Mouse (Mus musculus): Measurements from ENCODE around the gene Trnau1ap.
"Not testable (repeated sequence)": the region's sequence is repeated elsewhere in the genome, so short reads cannot be mapped to it uniquely, and the experiment has no call there.

Gene Trnau1ap

DNA sequence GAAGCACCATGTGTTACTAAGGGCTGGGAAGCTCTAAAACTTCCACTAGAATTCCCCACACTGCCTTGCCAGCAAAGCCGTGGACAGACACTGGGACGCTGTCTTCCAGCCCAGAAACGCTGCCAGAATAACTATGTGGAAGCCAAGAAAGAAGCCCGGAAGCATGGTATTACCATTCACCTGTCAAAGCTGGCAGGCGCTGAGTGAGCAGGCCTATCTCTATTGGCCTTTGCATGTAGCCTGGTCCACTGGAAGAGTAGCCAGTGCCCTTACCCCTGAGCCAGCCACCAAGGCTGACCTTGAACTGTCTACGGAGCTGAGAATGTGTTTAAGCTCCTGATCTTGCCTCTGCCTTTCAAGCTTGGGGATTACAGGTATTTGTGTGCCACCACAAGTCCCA is 27.9 kb downstream of the Trnau1ap start:
- in situ Hi-C loops (cut with MboI, MseI) = no loop called here

DNA sequence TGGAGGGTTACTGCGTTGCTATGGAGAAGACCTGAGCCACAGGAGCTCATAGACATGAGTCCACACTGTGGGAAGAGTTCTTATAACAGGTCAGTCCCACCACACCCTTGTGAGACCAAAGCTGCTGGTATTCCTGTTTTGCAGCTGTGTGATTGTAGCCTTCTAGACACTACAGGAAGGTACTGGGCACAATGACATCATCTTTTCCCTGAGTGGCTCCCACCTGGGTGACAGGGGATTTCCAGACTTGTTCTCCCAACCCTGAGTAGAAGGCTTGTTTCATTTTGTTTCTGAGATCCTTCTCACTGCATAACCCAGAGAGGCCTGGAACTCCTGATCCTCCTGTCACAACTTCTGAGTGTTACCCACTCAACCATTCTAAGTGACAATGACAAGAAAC is 29.5 kb downstream of the Trnau1ap start:
- in situ Hi-C loops (cut with MboI, MseI) = no loop called here

DNA sequence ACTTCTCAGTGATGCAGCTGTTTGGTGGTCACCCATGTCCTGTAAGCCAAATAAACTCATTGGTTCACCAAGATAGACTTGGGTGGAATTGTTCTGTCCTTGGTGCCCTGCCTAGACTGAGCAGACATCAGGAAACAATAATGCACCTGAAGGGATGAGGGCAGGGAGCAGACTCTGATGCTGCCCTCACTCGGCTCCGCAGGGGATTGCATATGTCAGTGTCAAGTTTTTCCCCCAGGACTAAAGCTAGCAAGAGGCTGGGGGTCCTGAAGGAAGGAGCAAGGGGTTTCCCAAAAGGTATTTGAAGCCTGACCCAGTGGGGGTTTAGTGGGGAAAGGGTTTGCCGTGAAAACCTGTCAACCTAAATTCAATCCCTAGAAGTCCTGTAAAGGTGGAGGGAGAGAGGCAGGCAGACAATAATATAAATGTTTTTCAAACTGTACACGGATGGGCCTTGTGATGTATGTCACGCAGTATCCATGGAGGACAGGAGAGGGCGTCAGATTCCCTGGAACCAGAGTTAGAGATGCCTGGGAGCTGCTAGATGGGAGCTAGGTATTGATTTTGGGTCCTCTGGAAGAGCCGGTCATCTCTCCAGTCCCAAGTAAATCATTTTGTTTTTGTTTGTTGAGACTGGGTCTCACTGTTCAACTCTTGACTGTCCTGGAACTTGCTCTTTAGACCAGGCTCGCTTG is 33.5 kb downstream of the Trnau1ap start:
- in situ Hi-C loops (cut with MboI, MseI) = no loop called here

DNA sequence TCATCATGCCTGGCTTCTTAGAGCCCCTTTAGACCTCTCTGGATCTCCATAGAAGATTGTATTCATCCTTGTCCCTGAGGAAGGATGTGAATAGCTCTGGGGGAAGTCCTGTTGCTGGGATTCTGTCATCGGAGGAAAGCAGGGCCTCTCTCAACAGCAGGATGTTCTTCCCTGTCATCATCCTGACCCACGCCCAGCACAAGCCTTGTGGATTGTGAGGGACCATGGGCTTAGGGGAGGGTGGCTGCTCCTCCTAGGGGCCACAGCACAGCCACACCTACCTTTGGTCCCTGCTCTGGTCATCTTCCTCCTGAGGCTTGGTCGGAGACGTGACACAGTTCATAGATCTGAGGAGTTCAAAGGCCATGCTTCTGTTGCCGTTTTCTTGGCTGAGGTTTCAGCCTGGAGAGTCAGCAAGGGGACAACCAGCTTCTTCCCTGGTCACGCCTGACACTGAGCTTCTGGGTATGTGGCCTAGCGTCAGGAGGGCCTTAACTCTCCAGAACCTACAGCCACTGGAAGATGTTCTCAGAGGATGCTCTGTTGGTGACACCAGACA is 35.6 kb downstream of the Trnau1ap start:
- in situ Hi-C loops (cut with MboI, MseI) = no loop called here

DNA sequence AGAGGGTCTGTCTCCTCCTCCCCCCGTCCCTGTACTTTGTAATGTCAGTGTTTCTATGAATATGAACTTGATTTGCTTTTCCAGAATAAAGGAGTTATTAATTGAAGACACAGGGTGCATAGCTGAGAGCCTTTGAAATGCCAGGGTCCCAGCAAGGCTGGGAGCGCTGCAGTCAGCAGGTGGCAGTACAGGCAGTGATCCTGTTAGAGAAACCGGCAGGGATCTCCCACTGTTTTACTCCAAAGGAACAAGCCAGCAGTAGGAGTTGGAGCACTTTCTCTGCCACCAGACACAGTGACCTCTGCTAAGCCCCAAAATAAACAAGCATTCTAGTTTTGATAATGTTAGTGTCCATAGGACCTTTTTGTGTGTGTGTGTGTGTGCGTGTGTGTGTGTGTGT is 36.4 kb downstream of the Trnau1ap start:
- in situ Hi-C loops (cut with MboI, MseI) = no loop called here

DNA sequence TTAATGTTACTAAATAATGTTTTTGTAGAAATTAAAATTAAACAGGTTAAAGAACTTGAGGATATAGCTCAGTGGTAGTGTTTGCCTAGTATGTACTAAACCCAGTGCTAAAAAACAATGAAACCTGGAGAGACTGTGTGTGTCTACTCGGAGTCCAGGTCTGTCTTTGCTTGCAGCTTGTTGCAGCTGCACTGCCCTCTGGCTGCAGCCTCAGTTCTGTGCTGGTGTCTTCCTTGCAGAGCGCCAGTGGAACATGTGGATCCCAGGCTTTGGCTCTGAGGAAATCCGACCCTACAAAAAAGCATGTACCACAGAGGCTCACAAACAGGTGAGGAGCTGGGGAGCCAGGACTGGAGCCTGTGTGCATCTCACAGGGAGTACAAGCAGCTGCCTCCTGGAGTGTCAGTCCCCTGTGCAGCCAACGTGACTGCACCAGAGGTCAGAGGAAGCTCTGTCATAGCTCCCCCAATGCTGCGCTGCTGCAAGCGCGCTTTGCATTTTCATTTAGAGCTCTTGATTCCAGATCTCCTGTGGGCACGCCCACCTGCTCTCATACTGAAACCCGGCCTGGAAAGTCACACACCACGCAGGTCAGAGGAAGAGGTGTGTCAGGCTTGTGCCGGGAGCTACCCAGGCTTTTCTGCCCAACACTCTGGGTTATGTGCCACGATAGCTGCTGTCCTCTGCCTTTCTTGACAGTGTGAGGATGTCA is 37.6 kb downstream of the Trnau1ap start:
- in situ Hi-C loops (cut with MboI, MseI) = no loop called here

DNA sequence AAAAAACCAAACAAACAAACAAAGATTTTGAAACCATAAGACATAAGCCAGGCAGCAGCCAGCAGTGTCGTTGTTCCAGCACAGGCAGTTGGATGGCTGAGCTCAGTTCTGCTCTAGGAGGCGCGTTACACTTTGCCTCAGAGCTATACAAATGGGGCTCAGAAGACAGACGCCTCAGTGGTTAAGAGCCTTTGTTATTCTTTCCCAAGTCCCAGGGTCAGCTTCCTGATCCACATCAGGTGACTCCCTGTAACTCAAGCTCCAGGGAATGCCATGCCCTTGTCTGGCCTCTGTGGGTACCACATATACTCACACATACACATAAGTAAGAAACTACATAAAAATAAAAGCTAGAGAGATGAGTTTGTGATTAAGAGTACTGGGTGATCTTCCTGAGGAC is 38.3 kb downstream of the Trnau1ap start:
- in situ Hi-C loops (cut with MboI, MseI) = no loop called here

DNA sequence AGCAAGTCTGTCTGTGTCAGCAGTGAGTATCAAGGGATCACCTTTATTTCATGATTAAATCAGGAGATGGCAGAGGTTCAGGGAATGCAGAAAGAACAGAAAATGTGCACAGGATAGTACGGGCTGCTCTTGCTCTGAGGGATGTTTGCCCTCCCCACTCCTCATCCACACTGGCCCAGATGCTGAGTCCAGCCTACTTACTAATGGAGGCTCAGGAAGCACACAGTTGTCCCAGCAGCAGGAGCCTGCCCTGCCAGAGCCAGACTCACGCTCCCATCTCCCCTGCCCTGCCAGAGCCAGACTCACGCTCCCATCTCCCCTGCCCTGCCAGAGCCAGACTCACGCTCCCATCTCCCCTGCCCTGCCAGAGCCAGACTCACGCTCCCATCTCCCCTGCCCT is 40.5 kb downstream of the Trnau1ap start:
- in situ Hi-C loops (cut with MboI, MseI) = not testable (repeated sequence)

DNA sequence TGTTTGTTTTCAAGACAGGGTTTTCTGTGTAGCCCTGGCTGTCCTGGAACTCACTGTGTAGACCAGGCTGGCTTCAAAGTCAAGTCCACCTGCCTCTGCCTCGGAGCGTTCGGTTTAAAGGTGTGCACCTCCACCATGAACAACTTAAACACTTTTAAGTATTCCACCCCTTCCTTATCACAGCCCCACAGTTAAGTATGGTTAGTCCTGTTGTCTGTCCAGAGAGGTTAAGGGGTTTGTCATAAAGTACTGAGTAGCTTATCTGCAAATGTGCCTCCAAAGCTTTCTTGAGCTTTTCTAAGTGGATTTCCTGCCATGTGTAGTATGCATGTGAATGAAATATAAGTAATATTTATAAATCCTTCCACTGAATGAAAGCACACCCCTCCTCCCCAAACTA is 53.4 kb downstream of the Trnau1ap start:
- in situ Hi-C loops (cut with MboI, MseI) = no loop called here

DNA sequence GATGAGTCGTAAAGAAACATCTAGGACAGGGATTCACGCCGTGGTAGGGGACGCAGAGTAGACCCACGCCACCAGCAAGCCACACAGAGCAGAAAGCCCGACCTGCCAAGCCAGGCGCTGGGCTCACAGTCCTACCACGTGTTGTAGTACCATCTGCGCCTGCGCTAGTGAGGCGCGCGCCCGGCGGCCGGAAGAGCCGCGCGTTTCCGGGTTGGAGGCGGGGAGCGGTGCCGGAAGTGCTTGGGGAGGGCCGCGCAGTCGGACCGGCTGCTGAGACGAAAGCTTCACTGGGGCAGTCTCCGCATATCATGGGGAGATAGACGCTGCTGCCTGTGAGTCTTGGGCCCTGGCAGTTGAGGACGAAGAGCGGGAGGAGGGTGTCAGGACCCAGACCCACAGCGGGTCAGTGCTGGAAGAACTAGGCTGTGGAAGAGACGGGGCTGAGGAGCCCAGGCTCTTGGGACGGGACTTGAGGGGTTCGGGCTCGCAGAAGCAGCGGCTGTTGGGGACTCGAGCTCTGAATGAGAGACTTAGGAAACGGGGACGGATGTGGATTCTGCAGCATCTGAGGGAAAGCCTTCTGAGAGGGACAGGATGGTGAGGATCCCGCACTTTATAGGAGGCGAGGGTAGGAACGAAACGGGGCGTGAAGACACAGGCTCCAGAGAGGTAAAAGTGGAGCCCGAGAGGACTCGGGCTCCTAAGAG is 55.0 kb downstream of the Trnau1ap start, which contains the start of gene Taf12:
TSS of gene Taf12 (plus strand) at position 220 of the 707 bp plus-strand sequence.
- in situ Hi-C loops (cut with MboI, MseI) = loop anchor here (5.0 kb wide), 1 partner anchor 38 kb away; no protein-coding TSS in a partner anchor

DNA sequence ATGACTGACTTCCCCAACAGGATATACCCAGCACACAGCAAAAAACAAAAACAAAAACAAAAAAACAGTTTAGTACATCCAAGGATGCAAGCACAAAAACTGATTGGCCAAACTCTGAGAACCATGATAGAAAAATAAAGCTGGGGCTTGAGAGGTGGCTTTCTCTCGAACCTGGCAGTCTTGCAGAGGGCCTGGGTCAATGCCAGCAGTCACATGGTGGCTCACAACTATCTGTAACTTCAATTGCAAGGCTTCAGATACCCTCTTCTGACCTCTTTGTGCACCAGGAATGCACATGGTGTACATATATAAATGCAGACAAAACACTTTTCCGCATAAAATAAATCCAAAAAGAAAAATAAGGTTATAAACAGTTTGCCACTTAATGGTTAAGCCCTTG is 56.2 kb downstream of the Trnau1ap start:
- in situ Hi-C loops (cut with MboI, MseI) = loop anchor here (5.0 kb wide), 1 partner anchor 39 kb away; no protein-coding TSS in a partner anchor

DNA sequence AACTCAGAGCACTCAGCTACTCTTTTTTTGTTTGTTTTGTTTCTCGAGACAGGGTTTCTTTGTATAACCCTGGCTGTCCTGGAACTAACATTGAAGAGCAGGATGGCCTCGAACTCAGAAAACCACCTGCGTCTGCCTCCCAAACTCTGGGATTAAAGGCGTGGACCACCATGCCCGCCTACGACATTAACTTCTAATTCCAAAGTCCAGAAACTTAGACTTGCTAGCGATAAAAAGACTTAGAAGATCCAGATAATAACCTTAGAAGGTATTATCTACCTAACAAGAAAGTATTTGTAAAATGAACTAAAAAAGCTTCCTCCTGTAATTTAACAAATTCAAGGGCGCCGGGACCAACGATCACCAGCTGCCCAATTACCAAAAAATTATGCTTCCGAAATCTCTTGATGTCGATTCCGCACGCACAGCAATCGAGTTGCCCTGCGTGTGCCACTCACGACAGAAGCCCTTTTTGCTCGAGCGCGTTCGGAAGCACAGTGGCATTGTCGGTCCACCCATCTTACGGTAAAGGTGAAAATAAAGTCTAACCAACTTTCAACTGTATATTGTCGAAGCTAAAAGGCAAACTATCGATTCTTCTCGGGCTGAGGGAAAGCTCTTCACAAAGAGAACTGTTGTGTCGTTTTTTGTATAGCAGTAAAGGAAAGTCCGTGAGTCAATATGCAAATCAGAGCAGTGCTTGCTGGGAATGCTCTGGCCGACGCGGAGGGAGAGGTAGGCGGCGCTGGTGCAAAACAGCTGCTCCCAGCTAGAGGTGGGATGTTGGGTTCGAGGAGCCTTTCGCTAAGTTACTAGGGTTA is 59.4 kb downstream of the Trnau1ap start:
- in situ Hi-C loops (cut with MboI, MseI) = loop anchor here (5.0 kb wide), 1 partner anchor 42 kb away; no protein-coding TSS in a partner anchor

DNA sequence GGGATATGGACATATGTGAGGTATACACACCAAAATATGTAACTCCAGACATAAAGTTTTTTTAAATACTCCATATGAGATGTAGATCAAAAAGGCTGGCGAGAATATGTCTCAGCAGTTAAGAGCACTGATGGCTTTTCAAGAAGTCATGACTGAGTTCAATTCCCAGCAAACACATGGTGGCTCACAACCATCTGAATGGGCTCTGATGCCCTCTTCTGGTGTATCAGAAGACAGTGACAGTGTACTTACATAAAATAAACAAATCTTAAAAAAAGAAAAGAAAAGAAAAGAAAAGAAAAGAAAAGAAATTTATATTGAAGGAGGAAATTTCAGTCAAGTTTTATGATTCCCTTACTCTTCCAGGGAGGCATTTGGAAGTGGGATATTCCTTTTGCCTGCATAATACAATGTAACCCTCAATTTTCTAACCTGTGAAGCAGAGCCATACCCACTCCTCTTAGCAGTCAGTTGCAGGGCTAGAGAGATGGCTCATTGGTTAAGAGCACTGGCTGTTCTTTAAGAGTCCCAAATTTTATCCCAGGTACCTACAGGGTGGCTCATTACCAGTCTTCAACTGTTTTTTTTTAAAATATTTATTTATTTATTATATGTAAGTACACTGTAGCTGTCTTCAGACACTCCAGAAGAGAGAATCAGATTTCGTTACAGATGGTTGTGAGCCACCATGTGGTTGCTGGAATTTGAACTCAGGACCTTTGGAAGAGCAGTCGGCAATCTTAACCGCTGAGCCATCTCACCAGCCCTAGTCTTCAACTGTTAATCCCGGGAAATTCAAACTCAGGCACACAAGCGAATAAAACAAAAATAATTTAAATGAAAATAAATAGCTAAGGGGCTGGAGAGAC is 60.2 kb downstream of the Trnau1ap start:
- in situ Hi-C loops (cut with MboI, MseI) = no loop called here

DNA sequence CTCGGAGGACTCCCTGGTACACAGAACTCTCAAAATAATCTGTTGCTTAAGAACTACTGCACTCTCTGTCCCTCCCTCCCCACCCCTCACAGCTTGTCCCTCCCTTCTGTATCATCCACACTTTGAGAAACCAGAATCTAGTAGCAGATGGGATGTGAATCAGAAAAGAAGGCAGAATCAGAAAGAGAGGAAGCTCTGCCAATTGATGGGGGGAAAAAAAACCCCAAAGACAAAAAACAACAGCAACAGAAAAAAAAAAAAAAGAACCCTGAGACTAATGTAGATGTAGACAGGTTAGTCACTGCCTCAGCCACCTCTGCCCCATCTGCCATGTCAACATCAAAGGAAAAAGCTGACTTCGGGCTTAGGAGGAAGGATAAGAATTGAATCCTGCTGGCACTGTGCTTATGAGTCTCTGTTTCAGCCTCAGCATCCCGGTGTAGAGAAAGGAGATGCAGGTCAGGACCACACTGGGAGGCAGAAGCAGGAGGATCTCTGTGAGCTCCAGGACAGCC is 62.4 kb downstream of the Trnau1ap start:
- in situ Hi-C loops (cut with MboI, MseI) = no loop called here

DNA sequence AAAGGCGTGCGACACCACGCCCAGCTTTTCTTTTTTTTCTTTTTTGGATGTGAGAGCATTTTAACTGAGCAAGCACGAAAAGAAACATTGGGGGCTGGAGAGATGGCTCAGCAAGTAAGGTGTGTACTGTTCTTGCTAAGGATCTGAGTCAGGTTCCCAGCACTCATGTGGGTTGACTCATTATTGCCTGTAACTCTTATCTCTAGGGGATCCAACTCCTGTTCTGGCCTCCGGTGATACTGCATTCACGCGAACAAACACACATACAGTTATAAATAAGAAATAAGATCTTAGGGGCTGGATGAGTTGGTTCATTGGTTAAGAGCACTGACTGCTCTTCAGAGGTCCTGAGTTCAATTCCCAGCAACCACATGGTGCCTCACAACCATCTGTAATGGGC is 66.0 kb downstream of the Trnau1ap start:
- in situ Hi-C loops (cut with MboI, MseI) = no loop called here

DNA sequence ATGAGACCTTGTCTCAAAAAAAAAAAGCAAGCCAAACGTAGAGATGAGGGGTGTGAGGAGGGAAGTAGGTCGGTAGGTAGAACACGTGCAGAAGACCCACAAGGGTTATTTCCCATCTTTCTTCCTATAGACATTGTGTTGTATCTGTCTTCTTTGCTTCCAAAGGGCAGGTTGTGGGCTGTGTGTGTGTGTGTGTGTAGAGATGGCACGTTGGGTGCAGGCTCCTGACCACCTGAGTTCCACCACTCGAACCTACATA is 67.1 kb downstream of the Trnau1ap start:
- in situ Hi-C loops (cut with MboI, MseI) = no loop called here

Measured in T-helper 2 cell (primary cell).